Mouse (Mus musculus): Measurements from ENCODE around the gene Nxn. TPM values are rescaled to one million over a fixed set of nuclear protein-coding genes. Genes with fewer than 3 reads are reported as not detected.

The Nxn gene
- total and polyA plus RNA-seq, 3 experiments = 4.4 to 5.0 (median 4.8) TPM

GRCm38 (mm10) chr11:76385746-76386145 is 13.2 kb downstream of the Nxn start:
- Histone ChIP-seq H3K27me3 (ENCODE audit: insufficient read depth, low read length) (peaks cover 7% of the 10 kb centered on the region; the same call in 1 of the 2 replicates), H3K9me3 (replicated peaks) (no peaks in the 10 kb centered on the region), H3K4me1 (ENCODE audit: insufficient read depth, low read depth, low read length) (no peaks in the 10 kb centered on the region), H3K36me3 (replicated peaks) (no peaks in the 10 kb centered on the region), H3K4me3 (ENCODE audit: low read depth, low read length) (no peak overlapping the region)
- TF ChIP-seq GATA2 (IDR thresholded peaks at IDR 0.05; ENCODE audit: borderline replicate concordance, low read depth, low read length) (no peak), TAL1 (conservative IDR thresholded peaks at IDR 0.05; ENCODE audit: low read depth, low read length) (no peak), GATA1 (IDR thresholded peaks at IDR 0.05; ENCODE audit: borderline replicate concordance, low read length) (no peak), POLR2AphosphoS5 (IDR thresholded peaks at IDR 0.05; ENCODE audit: insufficient replicate concordance, low read depth, low read length) (no peak), CTCF (IDR thresholded peaks at IDR 0.05; ENCODE audit: low read depth, low read length) (no peak)
- no peak for DNase-seq (ENCODE audit: low spot score)
- no peak for ATAC-seq (ENCODE audit: extremely low read depth, insufficient number of reproducible peaks, low FRiP score, poor library complexity, severe bottlenecking)

DNA sequence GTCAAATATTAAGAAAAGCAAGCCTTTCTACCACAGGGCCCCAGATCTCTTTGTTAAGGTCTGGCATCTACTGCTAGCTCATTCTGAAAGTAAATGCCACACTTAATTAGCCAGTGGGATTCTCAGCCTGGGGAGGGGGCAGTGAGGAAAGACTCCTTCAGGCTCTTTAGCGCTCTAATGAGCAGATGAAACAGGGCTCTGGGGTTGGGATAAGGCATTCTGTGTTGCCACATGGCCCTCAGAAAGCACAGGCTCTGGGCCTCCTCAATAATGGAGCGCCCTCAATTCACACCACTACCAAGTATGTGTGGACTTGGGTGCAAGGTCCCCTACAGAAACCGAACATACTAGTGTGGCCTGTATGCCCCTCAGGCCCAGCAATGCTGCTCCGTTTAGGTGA is 13.9 kb downstream of the Nxn start:
- no peak overlapping the region for H3K4me3 ChIP-seq (ENCODE audit: low read depth, low read length)
- DNase-seq (ENCODE audit: low spot score) (no peak), ATAC-seq (ENCODE audit: extremely low read depth, insufficient number of reproducible peaks, low FRiP score, poor library complexity, severe bottlenecking) (no peak)
- no peaks in the 10 kb centered on the region for H3K4me1 ChIP-seq (ENCODE audit: insufficient read depth, low read depth, low read length)
- H3K9me3 ChIP-seq (replicated peaks) = no peaks in the 10 kb centered on the region
- no peaks in the 10 kb centered on the region for H3K36me3 ChIP-seq (replicated peaks)
- TF ChIP-seq POLR2AphosphoS5 (IDR thresholded peaks at IDR 0.05; ENCODE audit: insufficient replicate concordance, low read depth, low read length) = no peak
- TF ChIP-seq GATA1 (IDR thresholded peaks at IDR 0.05; ENCODE audit: borderline replicate concordance, low read length) = no peak
- H3K27me3 ChIP-seq (ENCODE audit: insufficient read depth, low read length) = peaks cover 9% of the 10 kb centered on the region; the same call in 1 of the 2 replicates

DNA sequence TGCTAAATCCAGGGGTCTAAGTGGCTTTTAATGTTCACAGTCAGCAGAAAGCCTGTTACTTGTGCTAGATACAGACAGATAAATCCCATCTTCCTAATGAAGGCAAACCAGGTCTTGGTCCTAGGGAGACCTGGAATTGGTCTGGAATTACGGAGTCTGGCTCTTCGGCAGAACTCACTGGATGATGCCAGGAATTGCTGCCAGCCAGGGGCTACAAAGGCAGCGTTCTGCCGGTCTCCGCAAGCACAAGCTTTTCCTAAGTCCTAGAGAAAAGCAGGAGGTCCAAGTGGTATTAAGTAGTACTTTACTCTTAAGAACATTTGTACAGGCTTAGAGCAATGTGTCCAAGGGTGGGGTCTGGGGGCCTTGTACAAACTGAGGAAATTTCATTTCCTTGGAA is 14.6 kb downstream of the Nxn start:
- no peak for DNase-seq (ENCODE audit: low spot score)
- Histone ChIP-seq H3K9me3 (replicated peaks) (no peaks in the 10 kb centered on the region), H3K4me3 (ENCODE audit: low read depth, low read length) (no peak overlapping the region), H3K36me3 (replicated peaks) (no peaks in the 10 kb centered on the region), H3K27me3 (ENCODE audit: insufficient read depth, low read length) (peaks cover 10% of the 10 kb centered on the region; the same call in 1 of the 2 replicates), H3K4me1 (ENCODE audit: insufficient read depth, low read depth, low read length) (no peaks in the 10 kb centered on the region)
- no peak for TF ChIP-seq GATA2 (IDR thresholded peaks at IDR 0.05; ENCODE audit: borderline replicate concordance, low read depth, low read length)
- TF ChIP-seq TAL1 (conservative IDR thresholded peaks at IDR 0.05; ENCODE audit: low read depth, low read length) = no peak
- TF ChIP-seq GATA1 (IDR thresholded peaks at IDR 0.05; ENCODE audit: borderline replicate concordance, low read length) = no peak
- TF ChIP-seq POLR2AphosphoS5 (IDR thresholded peaks at IDR 0.05; ENCODE audit: insufficient replicate concordance, low read depth, low read length) = no peak
- no peak for TF ChIP-seq CTCF (IDR thresholded peaks at IDR 0.05; ENCODE audit: low read depth, low read length)
- ATAC-seq (ENCODE audit: extremely low read depth, insufficient number of reproducible peaks, low FRiP score, poor library complexity, severe bottlenecking) = no peak

- DNase-seq (ENCODE audit: low spot score) = no peak
- TF ChIP-seq GATA2 (IDR thresholded peaks at IDR 0.05; ENCODE audit: borderline replicate concordance, low read depth, low read length) (no peak), GATA1 (IDR thresholded peaks at IDR 0.05; ENCODE audit: borderline replicate concordance, low read length) (no peak), TAL1 (conservative IDR thresholded peaks at IDR 0.05; ENCODE audit: low read depth, low read length) (no peak), POLR2AphosphoS5 (IDR thresholded peaks at IDR 0.05; ENCODE audit: insufficient replicate concordance, low read depth, low read length) (no peak)
- H3K9me3 ChIP-seq (replicated peaks) = no peaks in the 10 kb centered on the region
- no peak overlapping the region for H3K4me3 ChIP-seq (ENCODE audit: low read depth, low read length)
- no peaks in the 10 kb centered on the region for H3K36me3 ChIP-seq (replicated peaks)
- H3K4me1 ChIP-seq (ENCODE audit: insufficient read depth, low read depth, low read length) = no peaks in the 10 kb centered on the region
- H3K27me3 ChIP-seq (ENCODE audit: insufficient read depth, low read length) = peaks cover 10% of the 10 kb centered on the region; the same call in 1 of the 2 replicates
- ATAC-seq (ENCODE audit: extremely low read depth, insufficient number of reproducible peaks, low FRiP score, poor library complexity, severe bottlenecking) = no peak
Measured at GRCm38 (mm10) chr11:76382711-76383324, 16.1 kb downstream of the Nxn start.

GRCm38 (mm10) chr11:76381201-76381885 is 17.6 kb downstream of the Nxn start:
- no peaks in the 10 kb centered on the region for H3K4me1 ChIP-seq (ENCODE audit: insufficient read depth, low read depth, low read length)
- no peaks in the 10 kb centered on the region for H3K9me3 ChIP-seq (replicated peaks)
- H3K4me3 ChIP-seq (ENCODE audit: low read depth, low read length) = no peak overlapping the region
- ATAC-seq (ENCODE audit: extremely low read depth, insufficient number of reproducible peaks, low FRiP score, poor library complexity, severe bottlenecking) = no peak
- H3K27me3 ChIP-seq (ENCODE audit: insufficient read depth, low read length) = peaks cover 10% of the 10 kb centered on the region; the same call in 1 of the 2 replicates
- DNase-seq (ENCODE audit: low spot score) = no peak
- H3K36me3 ChIP-seq (replicated peaks) = no peaks in the 10 kb centered on the region
- TF ChIP-seq TAL1 (conservative IDR thresholded peaks at IDR 0.05; ENCODE audit: low read depth, low read length) = no peak

- no peak for DNase-seq (ENCODE audit: low spot score)
- Histone ChIP-seq H3K4me3 (ENCODE audit: low read depth, low read length) (no peak overlapping the region), H3K36me3 (replicated peaks) (no peaks in the 10 kb centered on the region), H3K9me3 (replicated peaks) (no peaks in the 10 kb centered on the region), H3K4me1 (ENCODE audit: insufficient read depth, low read depth, low read length) (no peaks in the 10 kb centered on the region), H3K27me3 (ENCODE audit: insufficient read depth, low read length) (peaks cover 10% of the 10 kb centered on the region; the same call in 1 of the 2 replicates)
- ATAC-seq (ENCODE audit: extremely low read depth, insufficient number of reproducible peaks, low FRiP score, poor library complexity, severe bottlenecking) = no peak
- no peak for TF ChIP-seq CTCF (IDR thresholded peaks at IDR 0.05; ENCODE audit: low read depth, low read length)
- TF ChIP-seq TAL1 (conservative IDR thresholded peaks at IDR 0.05; ENCODE audit: low read depth, low read length) = no peak
- no peak for TF ChIP-seq GATA2 (IDR thresholded peaks at IDR 0.05; ENCODE audit: borderline replicate concordance, low read depth, low read length)
- TF ChIP-seq GATA1 (IDR thresholded peaks at IDR 0.05; ENCODE audit: borderline replicate concordance, low read length) = no peak
- no peak for TF ChIP-seq POLR2AphosphoS5 (IDR thresholded peaks at IDR 0.05; ENCODE audit: insufficient replicate concordance, low read depth, low read length)
Measured at GRCm38 (mm10) chr11:76379921-76380544, 18.9 kb downstream of the Nxn start.
